Mouse (Mus musculus): ENCODE data around the gene Olfr1342.

The Olfr1342 gene

GRCm38 (mm10) chr4:118692412-118692973 lies at the start of gene Olfr1342:
TSS of gene Olfr1342 (minus strand) at chr4:118692756.
- no peak for DNase-seq (ENCODE audit: low read depth, low spot score)

DNA sequence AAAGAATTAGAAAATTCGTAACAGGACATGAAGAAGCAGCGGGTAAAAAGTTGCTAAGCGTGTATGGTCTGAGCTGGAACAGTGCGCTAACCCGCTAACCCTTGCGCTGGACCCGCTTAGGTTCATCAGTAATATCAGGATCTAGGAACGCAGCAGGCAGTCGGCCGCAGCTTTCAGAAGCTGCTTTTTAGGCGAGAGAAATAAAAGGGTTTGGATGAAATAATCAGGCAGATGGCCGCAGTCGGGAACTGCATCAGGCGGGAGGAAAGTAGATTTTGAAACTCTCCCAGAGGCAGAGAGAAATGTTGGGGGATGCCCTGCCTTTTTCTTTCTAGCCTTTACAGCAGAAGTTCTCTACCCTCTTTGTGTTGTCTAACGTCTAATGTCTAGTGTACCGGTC lies 49.3 kb upstream of the Olfr1342 start:
- no peak for DNase-seq (ENCODE audit: low read depth, low spot score)

- DNase-seq (ENCODE audit: low read depth, low spot score) = no peak
Observed at GRCm38 (mm10) chr4:118740988-118741698, 48.6 kb upstream of the Olfr1342 start.

DNA sequence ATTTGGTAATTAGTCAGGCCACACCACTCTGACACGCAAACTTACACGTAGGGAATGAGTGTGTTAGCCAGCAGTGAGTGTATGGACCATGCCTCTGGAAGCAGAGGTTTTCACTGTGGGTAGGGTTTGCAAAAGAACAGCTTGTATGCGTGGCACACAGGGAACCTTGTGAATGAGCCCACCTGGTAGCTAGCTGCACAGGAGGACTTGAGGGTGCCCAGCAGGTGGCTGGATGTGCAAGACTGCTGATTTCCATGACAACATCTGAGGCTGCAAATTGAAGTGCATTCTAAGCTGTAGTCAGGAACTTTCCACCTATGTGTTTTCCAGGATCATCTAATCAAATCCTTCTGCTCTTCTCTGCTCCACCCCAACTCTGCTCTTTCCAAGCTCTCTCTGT lies 47.0 kb upstream of the Olfr1342 start:
- no peak for DNase-seq (ENCODE audit: low read depth, low spot score)

- no peak for DNase-seq (ENCODE audit: low read depth, low spot score)
Observed at GRCm38 (mm10) chr4:118731875-118732274, 39.3 kb upstream of the Olfr1342 start, which contains the start of gene Olfr1339. TSS of gene Olfr1339 (plus strand) at chr4:118732175.

DNA sequence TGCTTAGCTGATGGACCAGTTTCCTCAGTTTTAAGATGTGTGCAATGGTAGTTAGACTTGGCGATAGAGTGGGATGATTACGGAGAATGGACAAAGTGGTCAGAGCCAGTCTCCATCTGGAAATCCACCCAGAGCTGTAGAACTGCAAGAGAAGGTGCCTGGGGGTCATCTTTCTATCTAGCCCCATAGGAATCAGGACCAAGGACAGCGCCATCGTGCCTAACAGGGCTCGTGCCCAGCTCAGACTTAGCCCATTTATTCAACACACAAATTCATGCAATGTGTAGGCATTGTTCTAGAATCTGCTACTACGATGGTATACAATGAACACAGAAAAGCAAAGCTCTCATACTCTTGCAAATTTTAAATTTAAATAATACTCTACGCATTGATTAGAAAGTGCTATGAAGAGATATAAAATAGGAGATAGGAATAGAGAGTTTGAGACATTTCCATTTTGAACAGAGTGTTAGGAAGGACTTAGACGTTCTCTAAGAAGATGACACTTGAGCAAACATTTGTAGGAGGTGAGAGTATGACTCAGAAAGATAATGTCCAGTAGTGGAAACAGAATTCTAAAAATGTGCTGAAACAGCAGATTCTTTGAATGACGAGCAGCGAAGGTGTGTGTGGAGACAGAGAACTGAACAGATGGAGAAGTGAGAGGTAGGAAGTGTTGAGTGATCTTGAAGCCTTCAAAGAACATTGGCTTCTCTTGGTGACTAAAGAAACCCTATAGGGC lies 29.4 kb upstream of the Olfr1342 start:
- peak; percentile 40 for DNase-seq (ENCODE audit: low read depth, low spot score)

- no peak for DNase-seq (ENCODE audit: low read depth, low spot score)
Observed at GRCm38 (mm10) chr4:118719838-118720237, 27.3 kb upstream of the Olfr1342 start, which contains the start of gene Olfr1340. TSS of gene Olfr1340 (plus strand) at chr4:118720138.

DNA sequence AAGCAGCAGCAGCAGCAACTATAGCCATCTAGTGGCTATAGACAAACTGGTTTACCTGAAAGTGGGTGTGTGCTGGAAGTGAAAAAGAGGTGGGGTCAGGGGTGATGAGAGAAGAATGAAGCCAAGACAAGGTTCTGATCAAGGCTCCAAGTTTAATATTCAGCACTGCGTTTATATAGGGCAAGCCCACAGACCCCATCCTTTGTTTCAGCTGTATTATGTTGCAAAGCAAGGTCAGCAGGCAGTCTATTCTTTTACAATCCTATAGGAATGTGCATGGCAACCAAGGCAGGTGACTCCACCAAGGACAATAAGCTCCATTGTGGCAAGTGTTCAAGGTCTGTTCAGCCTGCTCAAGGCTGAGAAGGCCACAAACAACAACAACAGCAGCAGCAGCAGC lies 19.1 kb upstream of the Olfr1342 start:
- no peak for DNase-seq (ENCODE audit: low read depth, low spot score)

- no peak for DNase-seq (ENCODE audit: low read depth, low spot score)
Observed at GRCm38 (mm10) chr4:118708086-118708485, 15.5 kb upstream of the Olfr1342 start.

DNA sequence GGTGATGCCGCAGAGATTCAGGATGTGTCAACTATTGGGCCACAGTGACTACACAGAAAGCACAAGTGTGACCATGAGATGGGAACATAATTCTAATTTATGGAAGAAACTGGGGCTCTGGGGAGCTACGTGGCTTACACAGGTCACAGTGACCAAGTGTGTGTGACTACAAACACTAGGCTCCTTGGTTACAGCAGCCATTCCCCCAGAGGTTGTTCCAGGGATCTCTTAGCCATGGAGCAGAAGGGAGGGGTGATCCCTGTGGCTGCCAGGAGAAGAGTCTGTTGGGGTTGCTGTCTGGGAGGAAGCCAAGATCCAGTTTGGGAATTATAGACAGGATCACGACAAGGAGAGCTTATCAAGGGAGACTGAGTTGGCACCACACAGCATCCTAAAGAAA lies 10.7 kb upstream of the Olfr1342 start, which contains the start of gene Olfr1341:
Olfr1341 (plus strand) TSS at position 301 of the 400 bp plus-strand sequence.
- DNase-seq (ENCODE audit: low read depth, low spot score) = no peak

DNA sequence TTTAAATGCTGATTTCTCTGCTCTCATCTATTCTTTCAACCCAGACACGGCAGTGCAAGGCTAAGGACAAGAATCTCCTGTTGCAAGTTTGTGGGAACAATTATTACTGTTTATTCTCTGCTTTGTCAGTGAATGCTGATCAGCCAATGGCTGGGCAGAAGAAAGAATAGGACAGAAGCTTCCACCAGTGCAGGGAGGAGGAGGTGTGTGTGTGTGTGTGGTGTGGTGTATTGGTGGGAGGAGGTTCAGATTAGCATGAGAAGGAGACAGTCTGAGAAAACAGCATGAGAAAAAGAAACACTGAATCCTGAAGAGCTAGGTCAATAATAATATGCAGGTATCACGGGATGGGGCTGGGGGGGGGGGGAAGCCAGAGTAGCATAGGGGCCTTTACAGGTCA lies 1.3 kb upstream of the Olfr1342 start:
- peak; percentile 9 for DNase-seq (ENCODE audit: low read depth, low spot score)

GRCm38 (mm10) chr4:118687086-118687485 lies 5.5 kb downstream of the Olfr1342 start:
- no peak for DNase-seq (ENCODE audit: low read depth, low spot score)

DNA sequence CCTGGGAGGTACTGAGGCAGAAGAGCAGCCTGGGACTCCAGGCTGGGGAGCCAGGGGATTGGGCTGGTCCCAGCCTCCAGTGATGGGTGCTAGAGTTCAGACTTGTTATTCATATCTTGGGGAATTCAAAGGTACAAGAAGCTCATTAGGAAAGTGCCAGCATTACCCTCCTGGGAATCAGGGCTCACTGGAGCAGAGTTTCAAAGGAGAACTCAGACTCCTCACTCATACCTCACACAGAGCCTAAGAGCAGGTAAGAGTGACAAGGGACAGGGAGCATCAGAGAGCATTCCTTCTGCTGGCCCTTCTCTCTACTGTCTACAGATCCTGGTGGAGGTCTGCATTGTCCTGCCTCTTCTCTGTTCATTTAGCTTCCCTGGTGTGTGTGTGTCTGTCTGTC lies 33.9 kb downstream of the Olfr1342 start, which contains the start of gene Olfr62:
Olfr62 (plus strand) TSS at position 301 of the 400 bp plus-strand sequence.
- no peak for DNase-seq (ENCODE audit: low read depth, low spot score)

- DNase-seq (ENCODE audit: low read depth, low spot score) = no peak
Observed at GRCm38 (mm10) chr4:118645234-118645633, 47.3 kb downstream of the Olfr1342 start.

- no peak for DNase-seq (ENCODE audit: low read depth, low spot score)
Observed at GRCm38 (mm10) chr4:118642346-118643190, 50.0 kb downstream of the Olfr1342 start.
